Mouse (Mus musculus) liver, embryonic 13.5 days (tissue): ENCODE data around the gene Pikfyve. TPM values are rescaled to one million over a fixed set of nuclear protein-coding genes. Genes with fewer than 3 reads are reported as not detected.

Source experiments
- ATAC-seq: fragments of 200-750 bp; cut with Nextera tagmentation; 2 replicates; pipeline ENCODE4 v1.8.0; 2017; ENCODE audit warnings: low read depth, mild to moderate bottlenecking, moderate number of reproducible peaks, moderate library complexity
- DNase-seq: peaks from one replicate; pipeline ENCODE4 v3.0.0; 2022
- H3K27ac ChIP-seq: fragments of 300-500 bp; sonication (generic); 2 replicates; pipeline ENCODE4 v1.5.1; 2015; ENCODE audit warnings: moderate library complexity, mild to moderate bottlenecking, inconsistent platforms
- H3K27me3 ChIP-seq: fragments of 300-500 bp; sonication (generic); 2 replicates; pipeline ENCODE4 v1.6.1; 2015; ENCODE audit warnings: mild to moderate bottlenecking, inconsistent platforms
- H3K36me3 ChIP-seq: fragments of 300-500 bp; sonication (generic); 2 replicates; pipeline ENCODE4 v1.6.1; 2015; ENCODE audit warnings: mild to moderate bottlenecking, inconsistent platforms
- H3K4me1 ChIP-seq: fragments of 300-500 bp; sonication (generic); replicated peaks from 2 replicates; pipeline ENCODE4 v1.6.1; 2015; ENCODE audit warnings: inconsistent platforms
- H3K4me2 ChIP-seq: fragments of 300-500 bp; sonication (generic); 2 replicates; pipeline ENCODE4 v1.6.1; 2015; ENCODE audit warnings: inconsistent platforms, mild to moderate bottlenecking, moderate library complexity
- H3K4me3 ChIP-seq: fragments of 300-500 bp; sonication (generic); replicated peaks from 2 replicates; pipeline ENCODE4 v1.5.1; 2015; ENCODE audit warnings: mild to moderate bottlenecking, inconsistent platforms
- H3K9ac ChIP-seq: fragments of 300-500 bp; sonication (generic); 2 replicates; pipeline ENCODE4 v1.6.1; 2015; ENCODE audit warnings: mild to moderate bottlenecking, inconsistent platforms
- H3K9me3 ChIP-seq: fragments of 300-500 bp; sonication (generic); replicated peaks from 2 replicates; pipeline ENCODE4 v1.6.1; 2016; ENCODE audit warnings: inconsistent platforms
- WGBS: fragments of 180-500 bp; shearing (Covaris S2); methylation state at CpG from one replicate; pipeline ENCODE4 v1.1.7; 2015; ENCODE audit not compliant: insufficient replicate concordance; 5-methylcytosine and 5-hydroxymethylcytosine counted together
- polyA plus RNA-seq: library from polyadenylated mRNA; unstranded; fragments of >200 nt; fragmentation: Nextera tagmentation; extraction: Ambion mirVana; gene quantifications from 2 replicates; pipeline ENCODE4 v1.2.1, GENCODE M21; 2015

The Pikfyve gene
- polyA plus RNA-seq, 1 experiment from 2014 or later, result 4.1 TPM

GRCm38 (mm10) chr1:65171579-65171978 lies 14.9 kb upstream of the Pikfyve start:
- Histone ChIP-seq H3K9me3 (no peaks in the 10 kb centered on the region), H3K36me3 (peaks cover 50% of the 10 kb centered on the region), H3K4me3 (no peak overlapping the region), H3K4me2 (no peak overlapping the region), H3K9ac (no peak overlapping the region), H3K27ac (no peak overlapping the region), H3K27me3 (no peaks in the 10 kb centered on the region), H3K4me1 (peaks cover 12% of the 10 kb centered on the region)
- ATAC-seq, result no peak
- no peak for DNase-seq
- WGBS, result 80% methylated on average over 4 of the region's 4 CpGs

- Histone ChIP-seq H3K9ac (no peak overlapping the region), H3K4me3 (no peak overlapping the region), H3K36me3 (peaks cover 34% of the 10 kb centered on the region), H3K27ac (no peak overlapping the region), H3K27me3 (no peaks in the 10 kb centered on the region), H3K4me1 (peaks cover 32% of the 10 kb centered on the region), H3K9me3 (no peaks in the 10 kb centered on the region), H3K4me2 (no peak overlapping the region)
- DNase-seq (no peak), ATAC-seq (no peak)
- WGBS, result 69% methylated on average over 2 of the region's 2 CpGs
These were observed 12.8 kb upstream of the Pikfyve start for GRCm38 (mm10) chr1:65173716-65174115.

- WGBS, result 78% methylated on average over 4 of the region's 4 CpGs
- no peak overlapping the region for H3K9ac ChIP-seq
- no peak overlapping the region for H3K4me3 ChIP-seq
- H3K9me3 ChIP-seq, result no peaks in the 10 kb centered on the region
- DNase-seq (no peak), ATAC-seq (no peak)
- peaks cover 36% of the 10 kb centered on the region for H3K4me1 ChIP-seq
- peaks cover 16% of the 10 kb centered on the region for H3K36me3 ChIP-seq
- H3K27me3 ChIP-seq, result no peaks in the 10 kb centered on the region
- H3K4me2 ChIP-seq, result 0 out of 2 replicates have a peak overlapping the region, but pooled peaks have one; percentile 17
- H3K27ac ChIP-seq, result no peak overlapping the region
These were observed 10.3 kb upstream of the Pikfyve start for GRCm38 (mm10) chr1:65176171-65176570.

- Histone ChIP-seq H3K4me3 (no peak overlapping the region), H3K4me2 (peak overlapping the region; percentile 28; the same call in 1 of the 2 replicates), H3K27me3 (no peaks in the 10 kb centered on the region), H3K4me1 (peaks cover 40% of the 10 kb centered on the region), H3K9me3 (no peaks in the 10 kb centered on the region), H3K27ac (no peak overlapping the region), H3K9ac (no peak overlapping the region), H3K36me3 (peaks cover 13% of the 10 kb centered on the region; the same call in 1 of the 2 replicates)
- ATAC-seq (no peak), DNase-seq (no peak)
- 35% methylated on average over 5 of the region's 5 CpGs for WGBS
These were observed 9.6 kb upstream of the Pikfyve start for GRCm38 (mm10) chr1:65176912-65177311.

GRCm38 (mm10) chr1:65177452-65177851 lies 9.0 kb upstream of the Pikfyve start:
- H3K4me3 ChIP-seq, result peak overlapping the region; percentile 71
- no peak for ATAC-seq
- H3K9me3 ChIP-seq, result no peaks in the 10 kb centered on the region
- H3K9ac ChIP-seq, result peak overlapping the region; percentile 76
- H3K36me3 ChIP-seq, result peaks cover 9% of the 10 kb centered on the region; the same call in 1 of the 2 replicates
- H3K4me2 ChIP-seq, result peak overlapping the region; percentile 90
- H3K27ac ChIP-seq, result peak overlapping the region; percentile 94
- no peaks in the 10 kb centered on the region for H3K27me3 ChIP-seq
- H3K4me1 ChIP-seq, result peaks cover 40% of the 10 kb centered on the region
- DNase-seq, result no peak
- 32% methylated on average over 3 of the region's 3 CpGs for WGBS

GRCm38 (mm10) chr1:65178126-65178901 lies 8.2 kb upstream of the Pikfyve start:
- Histone ChIP-seq H3K4me1 (peaks cover 40% of the 10 kb centered on the region), H3K27me3 (no peaks in the 10 kb centered on the region), H3K9me3 (no peaks in the 10 kb centered on the region), H3K36me3 (peaks cover 5% of the 10 kb centered on the region; the same call in 1 of the 2 replicates), H3K9ac (peak overlapping the region; percentile 76), H3K4me3 (peak overlapping the region; percentile 71), H3K27ac (peak overlapping the region; percentile 94), H3K4me2 (peak overlapping the region; percentile 90)
- ATAC-seq (peak; percentile 85), DNase-seq (peak; percentile 89)
- 3% methylated on average over 27 of the region's 27 CpGs for WGBS

- WGBS, result under 1% methylated on average over 39 of the region's 39 CpGs
These were observed 7.5 kb upstream of the Pikfyve start for GRCm38 (mm10) chr1:65178902-65179432.

GRCm38 (mm10) chr1:65179634-65180249 lies 6.7 kb upstream of the Pikfyve start:
- ATAC-seq (no peak), DNase-seq (peak; percentile 52)
- Histone ChIP-seq H3K27ac (peak overlapping the region; percentile 94), H3K4me3 (peak overlapping the region; percentile 71), H3K36me3 (peaks cover 1% of the 10 kb centered on the region; the same call in 1 of the 2 replicates), H3K27me3 (no peaks in the 10 kb centered on the region), H3K4me1 (peaks cover 37% of the 10 kb centered on the region), H3K9me3 (no peaks in the 10 kb centered on the region), H3K4me2 (peak overlapping the region; percentile 90), H3K9ac (peak overlapping the region; percentile 76)
- WGBS, result 1% methylated on average over 11 of the region's 11 CpGs

More at GRCm38 (mm10) chr1:65178902-65179432, 7.5 kb upstream of the Pikfyve start:
- Histone ChIP-seq H3K4me3 (peak overlapping the region; percentile 71), H3K9ac (peak overlapping the region; percentile 76), H3K4me2 (peak overlapping the region; percentile 90), H3K27ac (peak overlapping the region; percentile 94), H3K27me3 (no peaks in the 10 kb centered on the region), H3K9me3 (no peaks in the 10 kb centered on the region), H3K4me1 (peaks cover 37% of the 10 kb centered on the region), H3K36me3 (peaks cover 5% of the 10 kb centered on the region; the same call in 1 of the 2 replicates)
- ATAC-seq (peak; percentile 81), DNase-seq (peak; percentile 84)

GRCm38 (mm10) chr1:65181459-65181858 lies 5.0 kb upstream of the Pikfyve start:
- no peak for DNase-seq
- ATAC-seq, result no peak
- Histone ChIP-seq H3K4me1 (peaks cover 37% of the 10 kb centered on the region), H3K27me3 (no peaks in the 10 kb centered on the region), H3K9me3 (no peaks in the 10 kb centered on the region), H3K9ac (no peak overlapping the region), H3K36me3 (no peaks in the 10 kb centered on the region), H3K4me2 (no peak overlapping the region), H3K27ac (no peak overlapping the region), H3K4me3 (no peak overlapping the region)
- 34% methylated on average over 5 of the region's 5 CpGs for WGBS

- no peaks in the 10 kb centered on the region for H3K27me3 ChIP-seq
- H3K9ac ChIP-seq, result no peak overlapping the region
- 65% methylated on average over 2 of the region's 2 CpGs for whole genome bisulfite sequencing
- no peaks in the 10 kb centered on the region for H3K36me3 ChIP-seq
- no peaks in the 10 kb centered on the region for H3K9me3 ChIP-seq
- H3K27ac ChIP-seq, result no peak overlapping the region
- DNase-seq, result no peak
- H3K4me2 ChIP-seq, result no peak overlapping the region
- no peak for ATAC-seq
- peaks cover 36% of the 10 kb centered on the region for H3K4me1 ChIP-seq
- no peak overlapping the region for H3K4me3 ChIP-seq
These were observed 2.5 kb upstream of the Pikfyve start for GRCm38 (mm10) chr1:65183994-65184393.

GRCm38 (mm10) chr1:65185011-65185410 lies 1.5 kb upstream of the Pikfyve start:
- Histone ChIP-seq H3K36me3 (no peaks in the 10 kb centered on the region), H3K4me1 (peaks cover 30% of the 10 kb centered on the region), H3K27ac (no peak overlapping the region), H3K27me3 (no peaks in the 10 kb centered on the region), H3K4me2 (0 out of 2 replicates have a peak overlapping the region, but pooled peaks have one; percentile 69), H3K9me3 (no peaks in the 10 kb centered on the region), H3K4me3 (no peak overlapping the region), H3K9ac (no peak overlapping the region)
- 81% methylated on average over 8 of the region's 8 CpGs for WGBS
- DNase-seq (no peak), ATAC-seq (no peak)
